Mouse (Mus musculus) midbrain, postnatal 0 days (tissue): ENCODE data around the gene Klrg1. TPM values are rescaled to one million over a fixed set of nuclear protein-coding genes. Genes with fewer than 3 reads are reported as not detected.

Experiments
- ATAC-seq: fragments of 200-750 bp; cut with Nextera tagmentation; 2 replicates; pipeline ENCODE4 v1.8.0; 2017; ENCODE audit warnings: moderate number of reproducible peaks, mild to moderate bottlenecking, moderate TSS enrichment, moderate library complexity; ENCODE audit not compliant: low FRiP score
- DNase-seq: peaks from one replicate; pipeline ENCODE4 v3.0.0-alpha.2; 2015; ENCODE audit warnings: low spot score
- H3K27ac ChIP-seq: fragments of 300-500 bp; sonication (generic); 2 replicates; pipeline ENCODE4 v1.5.1; 2014; ENCODE audit warnings: low read depth, mild to moderate bottlenecking, low read length, mixed read lengths
- H3K27me3 ChIP-seq: fragments of 300-500 bp; sonication (generic); 2 replicates; pipeline ENCODE4 v1.6.1; 2014; ENCODE audit warnings: low read length, control low read depth, mixed read lengths; ENCODE audit not compliant: insufficient read depth
- H3K36me3 ChIP-seq: fragments of 300-500 bp; sonication (generic); 2 replicates; pipeline ENCODE4 v1.6.1; 2014; ENCODE audit warnings: low read length, control low read depth, mixed read lengths; ENCODE audit not compliant: insufficient read depth
- H3K4me1 ChIP-seq: fragments of 300-500 bp; sonication (generic); 2 replicates; pipeline ENCODE4 v1.6.1; 2014; ENCODE audit warnings: mild to moderate bottlenecking, control low read depth, antibody characterized with exemption, low read length, mixed read lengths; ENCODE audit not compliant: insufficient read depth
- H3K4me2 ChIP-seq: fragments of 300-500 bp; sonication (generic); 2 replicates; pipeline ENCODE4 v1.6.1; 2014; ENCODE audit warnings: low read depth, mild to moderate bottlenecking, low read length, mixed read lengths; ENCODE audit not compliant: poor library complexity, severe bottlenecking
- H3K4me3 ChIP-seq: fragments of 300-500 bp; sonication (generic); 2 replicates; pipeline ENCODE4 v1.5.1; 2014; ENCODE audit warnings: low read depth, mild to moderate bottlenecking, low read length, moderate library complexity
- H3K9ac ChIP-seq: fragments of 300-500 bp; sonication (generic); replicated peaks from 2 replicates; pipeline ENCODE4 v1.6.1; 2014; ENCODE audit warnings: mild to moderate bottlenecking, low read length, moderate library complexity, mixed read lengths; ENCODE audit not compliant: poor library complexity, severe bottlenecking
- H3K9me3 ChIP-seq: fragments of 300-500 bp; sonication (generic); 2 replicates; pipeline ENCODE4 v1.6.1; 2016; ENCODE audit warnings: low read length, control low read depth
- CTCF ChIP-seq: IDR thresholded peaks from 2 replicates; pipeline ENCODE4 v1.5.1; 2016; ENCODE audit warnings: antibody characterized with exemption, mild to moderate bottlenecking
- WGBS: fragments of 180-500 bp; shearing (Covaris S2); extraction: QIAGEN DNeasy Blood & Tissue Kit; methylation state at CpG from one replicate; pipeline ENCODE4 v1.1.7; 2014; 5-methylcytosine and 5-hydroxymethylcytosine counted together
- polyA plus RNA-seq: library from polyadenylated mRNA; unstranded; fragments of >200 nt; fragmentation: Nextera tagmentation; extraction: Ambion mirVana; gene quantifications from 2 replicates; pipeline ENCODE4 v1.2.1, GENCODE M21; 2015
- total RNA-seq: library from RNA; depleted of rRNA; stranded (reverse); fragments of >200 nt; gene quantifications from 2 replicates; pipeline ENCODE4 v1.2.3, GENCODE M21; 2014

The Klrg1 gene
- total and polyA plus RNA-seq, 2 experiments from 2014 or later = 0.33 to 1.9 TPM

GRCm38 (mm10) chr6:122308505-122309393, 26.1 kb upstream of the Klrg1 start, which contains the start of gene M6pr:
Gene M6pr, plus strand, starts transcription at chr6:122308720.
- no peaks in the 10 kb centered on the region for H3K9me3 ChIP-seq
- peak within 1 kb of the TSS; percentile 52; the same call in 1 of the 2 replicates for H3K27ac ChIP-seq
- peak within 1 kb of the TSS; percentile 68 for H3K9ac ChIP-seq
- H3K36me3 ChIP-seq = peaks cover 7% of the 10 kb centered on the region
- peak; percentile 94 for TF ChIP-seq CTCF
- DNase-seq (peak; percentile 99), ATAC-seq (peak; percentile 99)
- H3K4me3 ChIP-seq = peak within 1 kb of the TSS; percentile 74
- under 1% methylated on average over 49 of the region's 49 CpGs for WGBS
- peaks cover 11% of the 10 kb centered on the region; the same call in 1 of the 2 replicates for H3K4me1 ChIP-seq
- H3K27me3 ChIP-seq = no peaks in the 10 kb centered on the region
- peak within 1 kb of the TSS; percentile 77 for H3K4me2 ChIP-seq

GRCm38 (mm10) chr6:122308136-122308504, 25.4 kb upstream of the Klrg1 start:
- peaks cover under 1% of the 10 kb centered on the region; the same call in 1 of the 2 replicates for H3K36me3 ChIP-seq
- no peak overlapping the region for H3K27ac ChIP-seq

GRCm38 (mm10) chr6:122306707-122307106, 24.0 kb upstream of the Klrg1 start:
- H3K9ac ChIP-seq = no peak overlapping the region
- DNase-seq (no peak), ATAC-seq (no peak)
- H3K9me3 ChIP-seq = no peaks in the 10 kb centered on the region
- no peak overlapping the region for H3K4me3 ChIP-seq
- TF ChIP-seq CTCF = no peak
- no peak overlapping the region for H3K4me2 ChIP-seq
- 88% methylated on average over 4 of the region's 4 CpGs for whole genome bisulfite sequencing
- H3K27ac ChIP-seq = no peak overlapping the region
- H3K36me3 ChIP-seq = no peaks in the 10 kb centered on the region
- H3K27me3 ChIP-seq = no peaks in the 10 kb centered on the region
- H3K4me1 ChIP-seq = peaks cover 11% of the 10 kb centered on the region; the same call in 1 of the 2 replicates

More at GRCm38 (mm10) chr6:122308136-122308504, 25.4 kb upstream of the Klrg1 start:
- Histone ChIP-seq H3K9ac (no peak overlapping the region), H3K4me1 (peaks cover 11% of the 10 kb centered on the region; the same call in 1 of the 2 replicates), H3K27me3 (no peaks in the 10 kb centered on the region), H3K4me2 (peak overlapping the region; percentile 77), H3K9me3 (no peaks in the 10 kb centered on the region), H3K4me3 (peak overlapping the region; percentile 74; the same call in 1 of the 2 replicates)
- TF ChIP-seq CTCF = no peak
- ATAC-seq = no peak
- DNase-seq = no peak
- WGBS = 64% methylated on average over 6 of the region's 6 CpGs

- Histone ChIP-seq H3K4me3 (no peak overlapping the region), H3K4me1 (peaks cover 6% of the 10 kb centered on the region; the same call in 1 of the 2 replicates), H3K27me3 (no peaks in the 10 kb centered on the region), H3K9ac (no peak overlapping the region), H3K36me3 (no peaks in the 10 kb centered on the region), H3K4me2 (no peak overlapping the region), H3K27ac (no peak overlapping the region), H3K9me3 (no peaks in the 10 kb centered on the region)
- WGBS = 84% methylated on average over 12 of the region's 12 CpGs
- TF ChIP-seq CTCF = no peak
- DNase-seq = no peak
- ATAC-seq = no peak
These were observed 22.3 kb upstream of the Klrg1 start for GRCm38 (mm10) chr6:122304790-122305555.

- Histone ChIP-seq H3K4me3 (no peak overlapping the region), H3K9ac (no peak overlapping the region), H3K4me2 (no peak overlapping the region), H3K27ac (no peak overlapping the region), H3K27me3 (no peaks in the 10 kb centered on the region), H3K4me1 (no peaks in the 10 kb centered on the region), H3K36me3 (no peaks in the 10 kb centered on the region), H3K9me3 (no peaks in the 10 kb centered on the region)
- DNase-seq (peak; percentile 82), ATAC-seq (no peak)
- 34% methylated on average over 6 of the region's 6 CpGs for WGBS
- peak; percentile 93 for TF ChIP-seq CTCF
These were observed 21.7 kb upstream of the Klrg1 start for GRCm38 (mm10) chr6:122304355-122304754.
